Mouse (Mus musculus): ENCODE results near the gene Nxpe5.

- TF ChIP-seq CTCF (conservative IDR thresholded peaks at IDR 0.05; ENCODE audit: insufficient read depth, insufficient read length, low read depth, low read length) (no peak), POLR2A (IDR thresholded peaks at IDR 0.05; ENCODE audit: low read depth, low read length) (no peak)
These were observed 17.8 kb upstream of the Nxpe5 start for GRCm38 (mm10) chr5:138207873-138208272.

All from kidney, adult 2 months (tissue).